Mouse (Mus musculus): ENCODE results near the gene Stambp.

- no peak for TF ChIP-seq GATA1 (IDR thresholded peaks at IDR 0.05; ENCODE audit: borderline replicate concordance, low read length)
- no peak for TF ChIP-seq FLI1 (IDR thresholded peaks at IDR 0.05; ENCODE audit: low read length)
Observed at GRCm38 (mm10) chr6:83593896-83594295, 21.4 kb upstream of the Stambp start.

Data from megakaryocyte, embryonic 14.5 days (primary cell).